Mouse (Mus musculus) intestine, postnatal 0 days (tissue): ENCODE results near the gene Shisa8. TPM values are rescaled to one million over a fixed set of nuclear protein-coding genes. Genes with fewer than 3 reads are reported as not detected.

Experiments used
- ATAC-seq: fragments of 200-750 bp; cut with Nextera tagmentation; 2 replicates; pipeline ENCODE4 v1.8.0; 2017; ENCODE audit warnings: mild to moderate bottlenecking, moderate TSS enrichment, moderate library complexity
- H3K27ac ChIP-seq: fragments of 300-500 bp; sonication (generic); 2 replicates; pipeline ENCODE4 v1.5.1; 2014; ENCODE audit warnings: mild to moderate bottlenecking, low read depth, low read length, moderate library complexity
- H3K27me3 ChIP-seq: fragments of 300-500 bp; sonication (generic); replicated peaks from 2 replicates; pipeline ENCODE4 v1.6.1; 2014; ENCODE audit warnings: low read length, mixed read lengths; ENCODE audit not compliant: control insufficient read depth, insufficient read depth
- H3K36me3 ChIP-seq: fragments of 300-500 bp; sonication (generic); 2 replicates; pipeline ENCODE4 v1.6.1; 2014; ENCODE audit warnings: mild to moderate bottlenecking, moderate library complexity; ENCODE audit not compliant: control insufficient read depth, insufficient read depth
- H3K4me1 ChIP-seq: fragments of 300-500 bp; sonication (generic); replicated peaks from 2 replicates; pipeline ENCODE4 v1.6.1; 2014; ENCODE audit warnings: antibody characterized with exemption, low read length, mixed read lengths; ENCODE audit not compliant: control insufficient read depth, insufficient read depth
- H3K4me2 ChIP-seq: fragments of 300-500 bp; sonication (generic); replicated peaks from 2 replicates; pipeline ENCODE4 v1.6.1; 2014; ENCODE audit warnings: low read depth, mild to moderate bottlenecking, moderate library complexity
- H3K4me3 ChIP-seq: fragments of 300-500 bp; sonication (generic); 2 replicates; pipeline ENCODE4 v1.5.1; 2014; ENCODE audit warnings: low read depth, low read length
- H3K9ac ChIP-seq: fragments of 300-500 bp; sonication (generic); 2 replicates; pipeline ENCODE4 v1.6.1; 2014; ENCODE audit warnings: mild to moderate bottlenecking, low read depth, low read length
- H3K9me3 ChIP-seq: fragments of 300-500 bp; sonication (generic); 2 replicates; pipeline ENCODE4 v1.6.1; 2016; ENCODE audit warnings: mixed run types; ENCODE audit not compliant: control insufficient read depth
- CTCF ChIP-seq: sonication (generic); IDR thresholded peaks from 2 replicates; pipeline ENCODE4 v1.5.1; 2016; ENCODE audit warnings: low read depth, mild to moderate bottlenecking, control low read depth, antibody characterized with exemption, moderate library complexity
- WGBS: fragments of 180-500 bp; shearing (Covaris S2); extraction: QIAGEN DNeasy Blood & Tissue Kit; methylation state at CpG from one replicate; pipeline ENCODE4 v1.1.7; 2014; 5-methylcytosine and 5-hydroxymethylcytosine counted together
- polyA plus RNA-seq: library from polyadenylated mRNA; unstranded; fragments of >200 nt; fragmentation: Nextera tagmentation; extraction: Ambion mirVana; gene quantifications from 2 replicates; pipeline ENCODE4 v1.2.1, GENCODE M21; 2015

Gene Shisa8
- polyA plus RNA-seq, 1 experiment from 2014 or later, result not detected

GRCm38 (mm10) chr15:82203090-82203489 lies 9.5 kb downstream of the Shisa8 start:
- no peak for TF ChIP-seq CTCF

GRCm38 (mm10) chr15:82202086-82202485 lies 10.5 kb downstream of the Shisa8 start:
- Histone ChIP-seq H3K36me3 (peaks cover 92% of the 10 kb centered on the region), H3K27me3 (no peaks in the 10 kb centered on the region), H3K9ac (no peak overlapping the region), H3K9me3 (no peaks in the 10 kb centered on the region), H3K4me2 (no peak overlapping the region), H3K4me3 (no peak overlapping the region), H3K27ac (no peak overlapping the region), H3K4me1 (no peaks in the 10 kb centered on the region)
- no peak for TF ChIP-seq CTCF
- WGBS, result 91% methylated on average over 6 of the region's 6 CpGs
- no peak for ATAC-seq

More at GRCm38 (mm10) chr15:82203090-82203489, 9.5 kb downstream of the Shisa8 start:
- no peak for ATAC-seq
- H3K4me3 ChIP-seq, result no peak overlapping the region
- no peak overlapping the region for H3K27ac ChIP-seq
- no peaks in the 10 kb centered on the region for H3K9me3 ChIP-seq
- no peaks in the 10 kb centered on the region for H3K4me1 ChIP-seq
- no peaks in the 10 kb centered on the region for H3K27me3 ChIP-seq
- no peak overlapping the region for H3K4me2 ChIP-seq
- peaks cover 82% of the 10 kb centered on the region for H3K36me3 ChIP-seq
- 87% methylated on average over 10 of the region's 10 CpGs for WGBS
- H3K9ac ChIP-seq, result no peak overlapping the region

GRCm38 (mm10) chr15:82199546-82199945 lies 13.1 kb downstream of the Shisa8 start:
- TF ChIP-seq CTCF, result no peak
- Histone ChIP-seq H3K36me3 (peaks cover 96% of the 10 kb centered on the region), H3K4me1 (no peaks in the 10 kb centered on the region), H3K27me3 (no peaks in the 10 kb centered on the region), H3K4me3 (no peak overlapping the region), H3K9ac (no peak overlapping the region), H3K4me2 (no peak overlapping the region), H3K9me3 (no peaks in the 10 kb centered on the region), H3K27ac (no peak overlapping the region)
- WGBS, result 89% methylated on average over 12 of the region's 12 CpGs
- no peak for ATAC-seq

- WGBS, result 88% methylated on average over 7 of the region's 7 CpGs
- Histone ChIP-seq H3K4me3 (no peak overlapping the region), H3K4me2 (no peak overlapping the region), H3K4me1 (no peaks in the 10 kb centered on the region), H3K9me3 (no peaks in the 10 kb centered on the region), H3K9ac (no peak overlapping the region), H3K27me3 (no peaks in the 10 kb centered on the region), H3K36me3 (peaks cover 96% of the 10 kb centered on the region), H3K27ac (no peak overlapping the region; the same call in 1 of the 2 replicates)
- no peak for ATAC-seq
- TF ChIP-seq CTCF, result no peak
These were observed 14.3 kb downstream of the Shisa8 start for GRCm38 (mm10) chr15:82198342-82198741.

GRCm38 (mm10) chr15:82197937-82198336 lies 14.7 kb downstream of the Shisa8 start:
- ATAC-seq, result no peak
- no peaks in the 10 kb centered on the region for H3K4me1 ChIP-seq
- no peak overlapping the region for H3K4me2 ChIP-seq
- H3K9ac ChIP-seq, result no peak overlapping the region
- 94% methylated on average over 11 of the region's 11 CpGs for whole genome bisulfite sequencing
- H3K36me3 ChIP-seq, result peaks cover 96% of the 10 kb centered on the region
- H3K27ac ChIP-seq, result no peak overlapping the region; the same call in 1 of the 2 replicates
- no peaks in the 10 kb centered on the region for H3K27me3 ChIP-seq
- no peak for TF ChIP-seq CTCF
- H3K9me3 ChIP-seq, result no peaks in the 10 kb centered on the region
- no peak overlapping the region for H3K4me3 ChIP-seq

GRCm38 (mm10) chr15:82197246-82197750 lies 15.3 kb downstream of the Shisa8 start:
- Histone ChIP-seq H3K9ac (no peak overlapping the region), H3K4me3 (no peak overlapping the region), H3K36me3 (peaks cover 96% of the 10 kb centered on the region), H3K27me3 (no peaks in the 10 kb centered on the region), H3K4me1 (no peaks in the 10 kb centered on the region), H3K4me2 (no peak overlapping the region), H3K27ac (no peak overlapping the region), H3K9me3 (no peaks in the 10 kb centered on the region)
- 90% methylated on average over 10 of the region's 10 CpGs for WGBS
- ATAC-seq, result no peak
- no peak for TF ChIP-seq CTCF

- Histone ChIP-seq H3K36me3 (peaks cover 96% of the 10 kb centered on the region), H3K4me2 (no peak overlapping the region), H3K4me3 (no peak overlapping the region), H3K9me3 (no peaks in the 10 kb centered on the region), H3K27ac (no peak overlapping the region), H3K9ac (no peak overlapping the region), H3K4me1 (no peaks in the 10 kb centered on the region), H3K27me3 (no peaks in the 10 kb centered on the region)
- no peak for TF ChIP-seq CTCF
- WGBS, result 85% methylated on average over 12 of the region's 12 CpGs
- no peak for ATAC-seq
These were observed 16.3 kb downstream of the Shisa8 start for GRCm38 (mm10) chr15:82196300-82196699.
